Mouse (Mus musculus) kidney, embryonic 16.5 days (tissue): Measurements from ENCODE around the gene Zdhhc3. TPM values are rescaled to one million over a fixed set of nuclear protein-coding genes. Genes with fewer than 3 reads are reported as not detected.

Source experiments
- ATAC-seq: fragments of 200-750 bp; cut with Nextera tagmentation; 2 replicates; pipeline ENCODE4 v1.8.0; 2017; ENCODE audit warnings: moderate TSS enrichment; ENCODE audit not compliant: low FRiP score, low TSS enrichment
- H3K27ac ChIP-seq: fragments of 300-500 bp; sonication (generic); 2 replicates; pipeline ENCODE4 v1.5.1; 2014; ENCODE audit warnings: low read length
- H3K27me3 ChIP-seq: fragments of 300-500 bp; sonication (generic); 2 replicates; pipeline ENCODE4 v1.6.1; 2014; ENCODE audit warnings: low read length, control low read depth, mixed read lengths; ENCODE audit not compliant: insufficient read depth
- H3K36me3 ChIP-seq: fragments of 300-500 bp; sonication (generic); 2 replicates; pipeline ENCODE4 v1.6.1; 2014; ENCODE audit warnings: low read length, control low read depth, mixed read lengths; ENCODE audit not compliant: insufficient read depth
- H3K4me1 ChIP-seq: fragments of 300-500 bp; sonication (generic); 2 replicates; pipeline ENCODE4 v1.6.1; 2014; ENCODE audit warnings: low read length, control low read depth, mixed read lengths; ENCODE audit not compliant: insufficient read depth
- H3K4me2 ChIP-seq: fragments of 300-500 bp; sonication (generic); replicated peaks from 2 replicates; pipeline ENCODE4 v1.6.1; 2014; ENCODE audit warnings: low read depth, low read length
- H3K4me3 ChIP-seq: fragments of 300-500 bp; sonication (generic); 2 replicates; pipeline ENCODE4 v1.5.1; 2014; ENCODE audit warnings: mild to moderate bottlenecking, low read length
- H3K9ac ChIP-seq: fragments of 300-500 bp; sonication (generic); replicated peaks from 2 replicates; pipeline ENCODE4 v1.6.1; 2014; ENCODE audit warnings: low read length
- H3K9me3 ChIP-seq: fragments of 300-500 bp; sonication (generic); 2 replicates; pipeline ENCODE4 v1.6.1; 2016; ENCODE audit warnings: low read length, control low read depth
- WGBS: fragments of 180-500 bp; shearing (Covaris S2); extraction: QIAGEN DNeasy Blood & Tissue Kit; methylation state at CpG from one replicate; pipeline ENCODE4 v1.1.7; 2014; 5-methylcytosine and 5-hydroxymethylcytosine counted together
- polyA plus RNA-seq: library from polyadenylated mRNA; unstranded; fragments of >200 nt; fragmentation: Nextera tagmentation; extraction: Ambion mirVana; gene quantifications from 2 replicates; pipeline ENCODE4 v1.2.1, GENCODE M21; 2015

The Zdhhc3 gene
- 69.8 and 73.4 TPM in 2 replicates for polyA plus RNA-seq

DNA sequence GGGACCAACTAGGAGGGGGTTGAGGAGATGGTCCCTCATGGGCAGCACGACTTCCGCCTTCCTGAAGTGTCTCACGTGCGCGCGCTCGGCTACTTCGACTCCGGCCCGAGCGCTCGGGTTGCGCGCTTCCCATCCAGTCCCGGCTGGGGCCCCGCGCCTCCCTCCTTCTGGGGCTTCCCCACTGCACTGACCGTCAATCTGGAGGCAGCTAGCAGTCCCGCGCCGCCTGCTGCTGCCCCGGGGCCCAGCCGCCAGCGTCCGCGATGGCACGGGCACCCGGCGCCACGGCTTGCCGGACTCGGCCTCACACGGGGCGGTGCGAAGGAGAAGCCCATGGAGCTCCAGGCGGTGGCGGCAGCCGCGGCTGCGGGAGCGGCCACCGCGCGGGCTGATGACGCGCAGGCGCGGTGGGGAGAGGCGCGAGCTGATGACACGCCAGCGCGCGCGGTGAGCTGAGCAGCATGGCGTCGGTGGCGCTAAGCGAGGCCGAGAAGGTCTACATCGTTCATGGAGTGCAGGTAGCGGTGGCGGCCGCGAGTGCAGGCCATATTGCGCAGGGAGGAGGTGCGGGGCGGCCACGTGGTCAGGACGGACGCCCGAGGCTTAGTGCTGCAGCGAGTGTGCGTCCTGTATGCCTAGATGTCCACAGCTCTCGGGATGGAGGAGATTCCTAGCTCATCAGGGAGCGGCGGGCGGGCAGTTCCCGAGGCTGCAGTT lies at the start of gene Zdhhc3, which contains the start of gene Exosc7:
Zdhhc3 (minus strand) TSS at position 401 of the 717 bp plus-strand sequence.
Exosc7 (plus strand) TSS at position 411 of the 717 bp plus-strand sequence.
- no peaks in the 10 kb centered on the region for H3K9me3 ChIP-seq

DNA sequence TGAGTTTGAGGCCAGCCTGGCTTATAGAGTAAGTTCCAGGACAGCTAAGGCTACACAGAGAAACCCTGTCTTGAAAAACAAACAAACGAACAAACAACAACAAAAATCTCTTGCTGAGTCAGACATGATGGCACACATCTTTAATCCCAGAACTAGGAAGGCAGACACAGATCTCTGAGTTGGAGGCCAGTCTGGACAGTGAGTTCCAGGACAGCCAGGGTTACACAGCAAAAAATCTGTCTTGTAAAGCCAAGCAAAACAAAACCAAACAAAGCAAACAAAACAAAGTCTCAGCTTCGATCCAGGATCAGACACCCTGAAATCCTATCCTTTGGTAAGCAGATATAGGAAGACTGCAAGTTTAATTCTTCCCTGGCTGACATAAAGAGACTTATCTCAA lies 48.8 kb upstream of the Zdhhc3 start:
- H3K27me3 ChIP-seq = no peaks in the 10 kb centered on the region
- H3K4me1 ChIP-seq = 0 out of 2 replicates have a peak, but pooled peaks cover 9% of the 10 kb centered on the region
- H3K36me3 ChIP-seq = no peaks in the 10 kb centered on the region
- no peaks in the 10 kb centered on the region for H3K9me3 ChIP-seq
- H3K9ac ChIP-seq = no peak overlapping the region
- WGBS = 46% methylated on average over 2 of the region's 2 CpGs
- H3K4me2 ChIP-seq = no peak overlapping the region
- H3K27ac ChIP-seq = no peak overlapping the region
- no peak overlapping the region for H3K4me3 ChIP-seq
- no peak for ATAC-seq

More for the DNA sequence above, at the start of gene Zdhhc3, which contains the start of gene Exosc7:
- Histone ChIP-seq H3K4me1 (peaks cover 16% of the 10 kb centered on the region), H3K27ac (peak within 1 kb of the TSS; percentile 96), H3K9ac (peak within 1 kb of the TSS; percentile 98), H3K27me3 (no peaks in the 10 kb centered on the region), H3K4me2 (peak within 1 kb of the TSS; percentile 92), H3K4me3 (peak within 1 kb of the TSS; percentile 95), H3K36me3 (peaks cover 15% of the 10 kb centered on the region; the same call in 1 of the 2 replicates)
- under 1% methylated on average over 78 of the region's 79 CpGs for WGBS
- ATAC-seq = peak; percentile 94

- Histone ChIP-seq H3K9me3 (no peaks in the 10 kb centered on the region), H3K9ac (no peak overlapping the region), H3K36me3 (no peaks in the 10 kb centered on the region), H3K4me1 (0 out of 2 replicates have a peak, but pooled peaks cover 9% of the 10 kb centered on the region), H3K4me2 (no peak overlapping the region), H3K4me3 (no peak overlapping the region), H3K27ac (no peak overlapping the region), H3K27me3 (no peaks in the 10 kb centered on the region)
- 57% methylated on average over 7 of the region's 7 CpGs for WGBS
- ATAC-seq = peak; percentile 46; the same call in 1 of the 2 replicates
These were observed 46.3 kb upstream of the Zdhhc3 start for GRCm38 (mm10) chr9:123159330-123159729.

- no peak for ATAC-seq
- no peak overlapping the region for H3K4me3 ChIP-seq
- 53% methylated on average over 8 of the region's 8 CpGs for WGBS
These were observed 45.3 kb upstream of the Zdhhc3 start for GRCm38 (mm10) chr9:123158125-123158836.

GRCm38 (mm10) chr9:123157699-123158098 lies 44.7 kb upstream of the Zdhhc3 start:
- no peak overlapping the region for H3K27ac ChIP-seq
- no peak for ATAC-seq
- no peaks in the 10 kb centered on the region for H3K9me3 ChIP-seq
- no peak overlapping the region for H3K4me2 ChIP-seq
- H3K27me3 ChIP-seq = no peaks in the 10 kb centered on the region
- H3K36me3 ChIP-seq = no peaks in the 10 kb centered on the region
- H3K9ac ChIP-seq = no peak overlapping the region
- 0 out of 2 replicates have a peak, but pooled peaks cover 9% of the 10 kb centered on the region for H3K4me1 ChIP-seq
- H3K4me3 ChIP-seq = no peak overlapping the region

More at GRCm38 (mm10) chr9:123158125-123158836, 45.3 kb upstream of the Zdhhc3 start:
- Histone ChIP-seq H3K4me2 (no peak overlapping the region), H3K27ac (no peak overlapping the region), H3K36me3 (no peaks in the 10 kb centered on the region), H3K27me3 (no peaks in the 10 kb centered on the region), H3K9ac (no peak overlapping the region), H3K4me1 (0 out of 2 replicates have a peak, but pooled peaks cover 9% of the 10 kb centered on the region), H3K9me3 (no peaks in the 10 kb centered on the region)

DNA sequence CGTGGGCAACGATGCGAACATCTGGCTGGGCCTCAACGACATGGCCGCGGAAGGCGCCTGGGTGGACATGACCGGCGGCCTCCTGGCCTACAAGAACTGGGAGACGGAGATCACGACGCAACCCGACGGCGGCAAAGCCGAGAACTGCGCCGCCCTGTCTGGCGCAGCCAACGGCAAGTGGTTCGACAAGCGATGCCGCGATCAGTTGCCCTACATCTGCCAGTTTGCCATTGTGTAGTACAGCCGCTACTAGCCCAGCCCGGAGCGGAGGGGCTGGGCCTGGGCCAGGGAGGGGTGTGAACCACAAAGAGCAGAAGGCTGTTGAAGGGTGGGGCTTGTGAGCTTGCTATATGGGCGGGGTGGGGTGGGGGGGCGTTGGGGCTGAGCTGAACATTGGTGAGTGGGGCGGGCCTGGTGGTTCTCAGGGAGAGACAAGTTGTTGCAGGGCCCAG lies 43.9 kb upstream of the Zdhhc3 start:
- Histone ChIP-seq H3K9me3 (no peaks in the 10 kb centered on the region), H3K27ac (no peak overlapping the region), H3K4me3 (peak overlapping the region; percentile 28), H3K4me2 (peak overlapping the region; percentile 48), H3K27me3 (no peaks in the 10 kb centered on the region), H3K4me1 (0 out of 2 replicates have a peak, but pooled peaks cover 3% of the 10 kb centered on the region), H3K36me3 (no peaks in the 10 kb centered on the region), H3K9ac (peak overlapping the region; percentile 46; the same call in 1 of the 2 replicates)
- peak; percentile 60; the same call in 1 of the 2 replicates for ATAC-seq
- 47% methylated on average over 30 of the region's 30 CpGs for WGBS

DNA sequence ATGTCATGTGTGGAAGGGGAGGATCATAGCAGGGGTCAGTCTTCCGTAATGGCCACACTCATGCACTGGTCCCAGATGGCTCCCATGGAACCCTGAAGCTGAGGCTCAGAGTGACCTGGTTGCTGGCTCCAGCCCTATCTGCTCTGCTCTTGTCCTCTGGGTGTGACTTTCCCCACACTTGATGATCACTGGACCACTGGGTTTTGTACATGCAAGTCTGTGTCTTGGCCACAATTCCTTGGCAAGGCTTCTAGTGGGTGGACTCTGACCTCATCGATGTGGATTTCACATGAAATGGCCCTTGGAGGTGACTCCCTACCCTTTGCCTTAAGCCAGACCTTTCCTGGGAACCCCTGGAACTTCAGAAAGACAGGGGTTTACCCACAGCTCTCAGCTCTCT lies 40.1 kb upstream of the Zdhhc3 start:
- H3K9ac ChIP-seq = no peak overlapping the region
- ATAC-seq = no peak
- H3K9me3 ChIP-seq = no peaks in the 10 kb centered on the region
- H3K4me3 ChIP-seq = no peak overlapping the region
- 92% methylated on average over 2 of the region's 2 CpGs for WGBS
- no peaks in the 10 kb centered on the region for H3K36me3 ChIP-seq
- 0 out of 2 replicates have a peak, but pooled peaks cover 3% of the 10 kb centered on the region for H3K4me1 ChIP-seq
- no peak overlapping the region for H3K27ac ChIP-seq
- H3K4me2 ChIP-seq = no peak overlapping the region
- H3K27me3 ChIP-seq = no peaks in the 10 kb centered on the region

- Histone ChIP-seq H3K4me1 (0 out of 2 replicates have a peak, but pooled peaks cover 2% of the 10 kb centered on the region), H3K9me3 (no peaks in the 10 kb centered on the region), H3K27me3 (no peaks in the 10 kb centered on the region), H3K4me3 (no peak overlapping the region), H3K4me2 (no peak overlapping the region), H3K9ac (no peak overlapping the region), H3K27ac (no peak overlapping the region), H3K36me3 (no peaks in the 10 kb centered on the region)
- ATAC-seq = no peak
- 69% methylated on average over 3 of the region's 3 CpGs for WGBS
These were observed 39.0 kb upstream of the Zdhhc3 start for GRCm38 (mm10) chr9:123152026-123152425.

- no peak overlapping the region for H3K4me3 ChIP-seq
- no peak overlapping the region for H3K9ac ChIP-seq
- no peak overlapping the region for H3K4me2 ChIP-seq
- no peaks in the 10 kb centered on the region for H3K4me1 ChIP-seq
- WGBS = 25% methylated on average over 1 of the region's 1 CpGs
- H3K27me3 ChIP-seq = no peaks in the 10 kb centered on the region
- H3K9me3 ChIP-seq = no peaks in the 10 kb centered on the region
- H3K27ac ChIP-seq = 0 out of 2 replicates have a peak overlapping the region, but pooled peaks have one; percentile 7
- no peak for ATAC-seq
- no peaks in the 10 kb centered on the region for H3K36me3 ChIP-seq
These were observed 38.6 kb upstream of the Zdhhc3 start for GRCm38 (mm10) chr9:123151561-123151960.
